Mouse (Mus musculus): ENCODE data around the gene Gng13. TPM values are rescaled to one million over a fixed set of nuclear protein-coding genes. Genes with fewer than 3 reads are reported as not detected.

Gng13 gene
- total and polyA plus RNA-seq, 3 experiments: 0.13 to 3.9 TPM; not detected in 1

- peaks cover 0 to 9% of the 10 kb centered on the region in 2 experiments; a peak in 2 of 4 replicates for H3K4me1 ChIP-seq (ENCODE audit: control insufficient read depth in 1 of 2, insufficient read depth in 2 of 2, low read length in 2 of 2)
- no peak overlapping the region for H3K9ac ChIP-seq (ENCODE audit: control insufficient read depth, low read depth, low read length, poor library complexity, severe bottlenecking)
- no peaks in the 10 kb centered on the region for H3K79me2 ChIP-seq (ENCODE audit: control insufficient read depth, insufficient read depth, low read length, poor library complexity)
- no peak overlapping the region for H3K4me3 ChIP-seq (ENCODE audit: control insufficient read depth in 1 of 2, insufficient read depth in 1 of 2, low read depth in 2 of 2, low read length in 2 of 2)
- DNase-seq (ENCODE audit: low read depth, low spot score): no peak
- TF ChIP-seq HCFC1 (IDR thresholded peaks at IDR 0.05; ENCODE audit: low read depth, low read length) (no peak), UBTF (IDR thresholded peaks at IDR 0.05; ENCODE audit: borderline replicate concordance, insufficient read depth, low read depth, low read length) (no peak), ZNF384 (IDR thresholded peaks at IDR 0.05; ENCODE audit: low read depth, low read length) (no peak), USF1 (IDR thresholded peaks at IDR 0.05; ENCODE audit: low read depth, low read length) (no peak), NELFE (IDR thresholded peaks at IDR 0.05; ENCODE audit: low read depth, low read length) (no peak)
- no peaks in the 10 kb centered on the region for H3K9me3 ChIP-seq (replicated peaks; ENCODE audit: insufficient read depth, low read length)
- H3K27ac ChIP-seq (ENCODE audit: control insufficient read depth, low read depth, low read length): no peak overlapping the region
- no peaks in the 10 kb centered on the region for H3K36me3 ChIP-seq (ENCODE audit: control insufficient read depth in 1 of 2, insufficient read depth in 2 of 2, low read length in 2 of 2)
- H3K27me3 ChIP-seq (ENCODE audit: control insufficient read depth in 1 of 2, insufficient read depth in 2 of 2, low read length in 2 of 2): peaks cover 0 to 9% of the 10 kb centered on the region in 2 experiments; a peak in 3 of 4 replicates
Observed at GRCm38 (mm10) chr17:25711136-25711535, 5.8 kb upstream of the Gng13 start.

- Histone ChIP-seq H3K27ac (ENCODE audit: control insufficient read depth, low read depth, low read length) (no peak overlapping the region), H3K27me3 (ENCODE audit: control insufficient read depth in 1 of 2, insufficient read depth in 2 of 2, low read length in 2 of 2) (0 out of 4 replicates have a peak, but pooled peaks cover 0 to 1% of the 10 kb centered on the region in 2 experiments)
- TF ChIP-seq GABPA (IDR thresholded peaks at IDR 0.05; ENCODE audit: low read depth, low read length): no peak
- TF ChIP-seq ZNF384 (IDR thresholded peaks at IDR 0.05; ENCODE audit: low read depth, low read length): no peak
- 0 out of 4 replicates have a peak, but pooled peaks of 1 of the 2 experiments have one; percentile 15 for TF ChIP-seq POLR2A (IDR thresholded peaks at IDR 0.05; ENCODE audit: control insufficient read depth in 1 of 2, insufficient read depth in 1 of 2, low read depth in 1 of 2, low read length in 2 of 2, poor library complexity in 1 of 2)
- no peak for TF ChIP-seq POLR2AphosphoS5 (IDR thresholded peaks at IDR 0.05; ENCODE audit: borderline replicate concordance, low read depth, low read length)
- TF ChIP-seq MAFK (IDR thresholded peaks at IDR 0.05; ENCODE audit: borderline replicate concordance, low read depth, low read length): no peak
Observed at GRCm38 (mm10) chr17:25715627-25716026, 1.3 kb upstream of the Gng13 start.

GRCm38 (mm10) chr17:25716130-25716529 is 841 bp upstream of the Gng13 start:
- Histone ChIP-seq H3K79me2 (ENCODE audit: control insufficient read depth, insufficient read depth, low read length, poor library complexity) (no peaks in the 10 kb centered on the region), H3K36me3 (ENCODE audit: control insufficient read depth in 1 of 2, insufficient read depth in 2 of 2, low read length in 2 of 2) (no peaks in the 10 kb centered on the region), H3K27me3 (ENCODE audit: control insufficient read depth in 1 of 2, insufficient read depth in 2 of 2, low read length in 2 of 2) (0 out of 4 replicates have a peak, but pooled peaks cover 0 to 1% of the 10 kb centered on the region in 2 experiments), H3K27ac (ENCODE audit: control insufficient read depth, low read depth, low read length) (no peak overlapping the region), H3K4me1 (ENCODE audit: control insufficient read depth in 1 of 2, insufficient read depth in 2 of 2, low read length in 2 of 2) (peaks cover 0 to 10% of the 10 kb centered on the region in 2 experiments; a peak in 2 of 4 replicates), H3K4me3 (ENCODE audit: control insufficient read depth in 1 of 2, insufficient read depth in 1 of 2, low read depth in 2 of 2, low read length in 2 of 2) (no peak overlapping the region), H3K9me3 (replicated peaks; ENCODE audit: insufficient read depth, low read length) (no peaks in the 10 kb centered on the region), H3K9ac (ENCODE audit: control insufficient read depth, low read depth, low read length, poor library complexity, severe bottlenecking) (no peak overlapping the region)
- TF ChIP-seq CTCF (IDR thresholded peaks at IDR 0.05 in 2 of 3, conservative IDR thresholded peaks at IDR 0.05 in 1 of 3; ENCODE audit: control insufficient read depth in 1 of 3, insufficient read depth in 1 of 3, low read depth in 2 of 3, low read length in 3 of 3, poor library complexity in 1 of 3, severe bottlenecking in 1 of 3) (no peak), MEF2A (IDR thresholded peaks at IDR 0.05; ENCODE audit: extremely low read depth, insufficient replicate concordance, low read depth, low read length, poor library complexity, severe bottlenecking) (no peak), NELFE (IDR thresholded peaks at IDR 0.05; ENCODE audit: low read depth, low read length) (no peak), POLR2AphosphoS5 (IDR thresholded peaks at IDR 0.05; ENCODE audit: borderline replicate concordance, low read depth, low read length) (no peak), USF2 (IDR thresholded peaks at IDR 0.05; ENCODE audit: borderline replicate concordance in 1 of 2, insufficient read depth in 1 of 2, low read depth in 1 of 2, low read length in 2 of 2) (no peak), TAL1 (IDR thresholded peaks at IDR 0.05; ENCODE audit: low read length) (no peak), RCOR1 (IDR thresholded peaks at IDR 0.05; ENCODE audit: low read depth, low read length) (no peak), ZNF384 (IDR thresholded peaks at IDR 0.05; ENCODE audit: low read depth, low read length) (no peak), CHD1 (IDR thresholded peaks at IDR 0.05; ENCODE audit: low read depth, low read length) (no peak), SMC3 (IDR thresholded peaks at IDR 0.05; ENCODE audit: low read depth, low read length) (no peak), CHD2 (IDR thresholded peaks at IDR 0.05; ENCODE audit: low read length) (no peak), POLR2AphosphoS2 (IDR thresholded peaks at IDR 0.05; ENCODE audit: low read length) (no peak), HCFC1 (IDR thresholded peaks at IDR 0.05; ENCODE audit: low read depth, low read length) (no peak), ZMIZ1 (IDR thresholded peaks at IDR 0.05; ENCODE audit: low read depth, low read length) (no peak), E2F4 (IDR thresholded peaks at IDR 0.05; ENCODE audit: borderline replicate concordance, low read depth, low read length) (no peak), MXI1 (IDR thresholded peaks at IDR 0.05; ENCODE audit: low read depth, low read length) (no peak)
- DNase-seq (ENCODE audit: low read depth, low spot score): no peak

More at GRCm38 (mm10) chr17:25715627-25716026, 1.3 kb upstream of the Gng13 start:
- H3K9ac ChIP-seq (ENCODE audit: control insufficient read depth, low read depth, low read length, poor library complexity, severe bottlenecking): no peak overlapping the region
- peaks cover 0 to 10% of the 10 kb centered on the region in 2 experiments; a peak in 2 of 4 replicates for H3K4me1 ChIP-seq (ENCODE audit: control insufficient read depth in 1 of 2, insufficient read depth in 2 of 2, low read length in 2 of 2)
- no peaks in the 10 kb centered on the region for H3K79me2 ChIP-seq (ENCODE audit: control insufficient read depth, insufficient read depth, low read length, poor library complexity)
- no peaks in the 10 kb centered on the region for H3K36me3 ChIP-seq (ENCODE audit: control insufficient read depth in 1 of 2, insufficient read depth in 2 of 2, low read length in 2 of 2)
- no peak overlapping the region for H3K4me3 ChIP-seq (ENCODE audit: control insufficient read depth in 1 of 2, insufficient read depth in 1 of 2, low read depth in 2 of 2, low read length in 2 of 2)
- no peaks in the 10 kb centered on the region for H3K9me3 ChIP-seq (replicated peaks; ENCODE audit: insufficient read depth, low read length)
- no peak for DNase-seq (ENCODE audit: low read depth, low spot score)

All from MEL (cell line).